Mouse (Mus musculus): ENCODE results near the gene Vmn1r149. TPM values are rescaled to one million over a fixed set of nuclear protein-coding genes. Genes with fewer than 3 reads are reported as not detected.

The Vmn1r149 gene
- not detected for polyA plus RNA-seq (2017; shearing (Covaris generic))

DNA sequence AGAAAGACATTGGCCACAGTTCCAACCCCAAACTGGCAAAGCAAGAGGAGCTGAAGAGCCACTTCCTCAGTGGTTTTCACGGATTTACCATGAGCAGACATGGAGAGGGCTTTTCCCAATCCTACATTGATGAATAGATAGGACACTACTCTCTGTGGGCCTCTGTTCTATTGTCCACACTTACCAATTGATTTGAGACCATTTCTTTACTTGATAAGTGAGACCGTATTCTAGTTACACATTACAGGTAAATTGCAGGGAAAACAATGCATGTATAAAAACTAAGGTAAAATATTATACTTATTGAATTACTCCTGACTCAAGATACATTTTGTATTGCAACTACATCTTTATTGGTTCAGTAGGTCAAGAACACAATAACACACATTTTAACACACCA, at the start of gene Vmn1r149:
TSS of gene Vmn1r149 (minus strand) at position 101 of the 400 bp plus-strand sequence.

DNA sequence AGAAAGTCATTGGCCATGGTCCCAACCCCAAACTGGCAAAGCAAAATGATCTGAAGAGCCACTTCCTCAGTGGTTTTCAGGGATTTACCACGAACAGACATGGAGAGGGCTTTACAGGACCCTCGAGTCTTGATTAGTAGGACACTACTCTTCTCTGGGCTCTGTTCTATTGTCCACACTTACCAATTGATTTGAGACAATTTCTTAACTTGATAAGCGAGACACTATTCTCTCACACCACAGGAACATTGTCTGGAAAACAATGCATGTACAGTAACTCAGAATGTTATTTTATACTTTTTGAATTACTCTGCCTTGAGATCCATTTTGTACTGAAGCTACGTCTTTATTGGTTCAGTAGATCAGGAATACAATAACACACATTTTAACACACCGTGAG, 25.9 kb upstream of the Vmn1r149 start, which contains the start of gene Gm10665:
TSS of gene Gm10665 (minus strand) at position 101 of the 400 bp plus-strand sequence.

GRCm38 (mm10) chr7:22413283-22413682, 24.7 kb downstream of the Vmn1r149 start, which contains the start of gene Vmn1r148:
Gene Vmn1r148 (plus strand): TSS chr7:22413583.

Other genes starting within 250 kb of the Vmn1r149 start
- 1 to 10 TPM in 1 of 2 experiments, not detected in 1; 2.6 TPM for gene Vmn1r143, start 248.9 kb downstream of the Vmn1r149 start, polyA plus RNA-seq (2017; shearing (Covaris generic))
- under 1 TPM in 1 of 2 experiments, not detected in 1; 0.18 TPM for gene Gm8653, start 237.0 kb downstream of the Vmn1r149 start, polyA plus RNA-seq (2017; shearing (Covaris generic))
- gene Gm8453, start 208.7 kb downstream of the Vmn1r149 start, polyA plus RNA-seq (2017; shearing (Covaris generic)): not detected
- not detected for gene Gm4187, start 108.5 kb downstream of the Vmn1r149 start, polyA plus RNA-seq (2017; shearing (Covaris generic))
- not detected for gene Gm8660, start 67.2 kb downstream of the Vmn1r149 start, polyA plus RNA-seq (2017; shearing (Covaris generic))
- gene Vmn1r148, start 24.6 kb downstream of the Vmn1r149 start, polyA plus RNA-seq (2017; shearing (Covaris generic)): not detected
- 1 to 10 TPM in 1 of 2 experiments, under 1 TPM in 1; 0.28 to 5.2 TPM for gene Gm10665, start 25.8 kb upstream of the Vmn1r149 start, polyA plus RNA-seq (2017; shearing (Covaris generic))
- not detected for gene Vmn1r151, start 61.4 kb upstream of the Vmn1r149 start, polyA plus RNA-seq (2017; shearing (Covaris generic))
- gene Vmn1r152, start 84.7 kb upstream of the Vmn1r149 start, polyA plus RNA-seq (2017; shearing (Covaris generic)): under 1 TPM in 1 of 2 experiments, not detected in 1; 0.25 TPM
- gene Gm8677, start 96.7 kb upstream of the Vmn1r149 start, polyA plus RNA-seq (2017; shearing (Covaris generic)): not detected
- gene Gm4201, start 127.1 kb upstream of the Vmn1r149 start, polyA plus RNA-seq (2017; shearing (Covaris generic)): not detected
- 1 to 10 TPM in 1 of 2 experiments, under 1 TPM in 1; 0.30 to 1.9 TPM for gene Gm4565, start 149.9 kb upstream of the Vmn1r149 start, polyA plus RNA-seq (2017; shearing (Covaris generic))
- gene Vmn1r155, start 219.8 kb upstream of the Vmn1r149 start, polyA plus RNA-seq (2017; shearing (Covaris generic)): 1 to 10 TPM in 1 of 2 experiments, not detected in 1; 2.2 TPM

Data from inflammation-experienced regulatory T-cells (primary cell).